ENCODE assay signal across 20 mouse cellular contexts in genomic region chr3:100562455-100562854, GRCm38 (mm10).
DNase-seq lines count a peak whose midpoint lies in the region; ATAC-seq and TF ChIP-seq lines count a peak whose summit lies in the region.
"Had no signal": no experiment of that assay in that cellular context is flagged by ENCODE, and none has a peak within 500 bp of the region (broad histone marks: within the 10 kb centered on the region; RNA-seq: fewer than 3 reads in every experiment).

No protein-coding gene starts in this region.

- no peak overlapping the region for H3K4me2 ChIP-seq in liver, embryonic 12.5 days
- H3K4me2 ChIP-seq: hindbrain, embryonic 12.5 days had no signal

- H3K27me3 ChIP-seq in spleen, adult 2 months (ENCODE audit: control insufficient read depth, insufficient read depth, low read length): no peaks in the 10 kb centered on the region
- H3K27me3 ChIP-seq in liver, embryonic 12.5 days (replicated peaks): no peaks in the 10 kb centered on the region
- H3K27me3 ChIP-seq: hindbrain, embryonic 12.5 days had no signal

- peak overlapping the region; percentile 77 for H3K27ac ChIP-seq in spleen, adult 2 months (ENCODE audit: insufficient read depth, low read length)
- H3K27ac ChIP-seq in liver, embryonic 12.5 days: no peak overlapping the region
- H3K27ac ChIP-seq: embryonic facial prominence, embryonic 10.5 days; heart, embryonic 10.5 days; hindbrain, embryonic 12.5 days had no signal

- no peak overlapping the region for H3K9ac ChIP-seq in liver, embryonic 12.5 days
- H3K9ac ChIP-seq: hindbrain, embryonic 12.5 days had no signal

- ATAC-seq in activated CD4-positive, CD25-positive, alpha-beta regulatory T cell, adult 4 months: peak; percentile 75
- no peak for ATAC-seq in liver, embryonic 12.5 days
- ATAC-seq: forebrain, embryonic 14.5 days; hindbrain, embryonic 16.5 days had no signal

- peaks cover 6% of the 10 kb centered on the region; the same call in 1 of the 2 replicates for H3K4me1 ChIP-seq in spleen, adult 2 months (ENCODE audit: control insufficient read depth, insufficient read depth, insufficient read length)
- no peaks in the 10 kb centered on the region for H3K4me1 ChIP-seq in liver, embryonic 12.5 days
- H3K4me1 ChIP-seq: embryonic facial prominence, embryonic 10.5 days; heart, embryonic 10.5 days; hindbrain, embryonic 12.5 days had no signal

- 0 out of 2 replicates have a peak, but pooled peaks have one; percentile 5 for TF ChIP-seq POLR2A in spleen, adult 2 months (IDR thresholded peaks at IDR 0.05; ENCODE audit: low read depth, low read length)

- peaks cover 1% of the 10 kb centered on the region for H3K36me3 ChIP-seq in spleen, adult 2 months (ENCODE audit: control insufficient read depth, insufficient read depth, low read length)
- peaks cover 28% of the 10 kb centered on the region for H3K36me3 ChIP-seq in liver, embryonic 12.5 days

- H3K4me3 ChIP-seq in spleen, adult 2 months (ENCODE audit: extremely low read depth, insufficient read depth, insufficient read length): no peak overlapping the region
- no peak overlapping the region for H3K4me3 ChIP-seq in liver, embryonic 12.5 days
- H3K4me3 ChIP-seq: embryonic facial prominence, embryonic 10.5 days; heart, embryonic 10.5 days; hindbrain, embryonic 12.5 days had no signal

- no peaks in the 10 kb centered on the region for H3K9me3 ChIP-seq in liver, embryonic 12.5 days (replicated peaks)
- H3K9me3 ChIP-seq: embryonic facial prominence, embryonic 10.5 days; heart, embryonic 10.5 days; hindbrain, embryonic 12.5 days had no signal

- 74% methylated on average over 7 of the region's 7 CpGs for WGBS in spleen, adult 2 months
- WGBS in liver, embryonic 12.5 days (ENCODE audit: insufficient replicate concordance): 84% methylated on average over 7 of the region's 7 CpGs

- TF ChIP-seq CTCF in spleen, adult 2 months (IDR thresholded peaks at IDR 0.05; ENCODE audit: extremely low read depth, insufficient read depth, insufficient read length, insufficient replicate concordance): no peak

- DNase-seq in spleen, adult 2 months (ENCODE audit: low read depth in 1 of 2, low spot score in 2 of 2): no peak
- DNase-seq in spleen, postnatal 36 days (ENCODE audit: low spot score in 2 of 2): no peak
- peak; percentile 81 for DNase-seq in CD4-positive, CD25-positive, alpha-beta regulatory T cell, adult 2 months (ENCODE audit: low read depth, low spot score)
- peak; percentile 88 for DNase-seq in naive thymus-derived CD4-positive, alpha-beta T cell, adult 2 months (ENCODE audit: low read depth)
- DNase-seq in urinary bladder, postnatal 25 days (ENCODE audit: low spot score): no peak
- DNase-seq: adrenal gland, adult 2 months; adrenal gland, postnatal 25 days; cerebellum, adult 2 months; cerebellum, postnatal 10 days; gastrocnemius, postnatal 10 days; heart, adult 18-20 months; heart, postnatal 10 days; heart, postnatal 4 days had no signal

Comparison
In these comparisons a context has a peak if more than half of its experiments do, and no peak if none do; other contexts are left out.
1. DNase-seq: peak in CD4-positive, CD25-positive, alpha-beta regulatory T cell, adult 2 months (single experiment) and naive thymus-derived CD4-positive, alpha-beta T cell, adult 2 months (single experiment); none in spleen, adult 2 months (0 of 2), spleen, postnatal 36 days (0 of 2) and urinary bladder, postnatal 25 days (single experiment).